Mouse (Mus musculus): ENCODE results near the gene Cacnb2. TPM values are rescaled to one million over a fixed set of nuclear protein-coding genes. Genes with fewer than 3 reads are reported as not detected.

Cacnb2 gene
- polyA plus RNA-seq, 1 experiment from 2014 or later, result 11.0 TPM

DNA sequence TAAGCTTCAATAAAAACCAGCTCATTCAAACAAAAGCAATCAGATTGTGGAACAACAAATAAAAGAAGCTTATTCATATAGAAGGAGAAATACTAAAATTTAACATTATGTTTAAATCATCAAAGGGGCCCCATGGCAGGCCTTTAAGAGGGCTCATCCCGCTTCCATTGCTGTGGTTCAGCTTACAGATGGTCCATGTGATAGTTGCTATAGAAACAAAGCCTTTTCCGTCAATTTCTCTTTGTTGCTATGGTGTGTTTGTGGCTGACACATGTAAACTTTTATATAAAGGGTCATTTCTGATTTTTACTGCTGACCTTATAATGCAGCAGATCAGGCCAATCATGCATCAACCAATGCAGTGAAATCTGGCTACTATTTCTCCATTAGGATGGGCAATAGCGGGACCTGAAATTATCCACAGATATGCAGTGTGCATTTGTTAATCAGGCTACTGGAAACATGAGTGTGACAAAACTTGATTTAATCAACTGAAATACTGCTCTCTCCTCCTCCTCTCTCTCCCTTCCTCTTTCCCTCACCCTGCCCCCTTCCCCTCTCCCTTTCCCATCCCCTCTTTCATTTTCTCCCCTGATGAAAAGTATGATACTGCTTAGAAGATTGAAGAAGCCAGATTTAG is 54.4 kb downstream of the Cacnb2 start:
- Histone ChIP-seq H3K9me3 (replicated peaks) (no peaks in the 10 kb centered on the region), H3K4me1 (replicated peaks) (peaks cover 21% of the 10 kb centered on the region), H3K27me3 (replicated peaks) (no peaks in the 10 kb centered on the region), H3K4me2 (no peak overlapping the region), H3K27ac (ENCODE audit: poor library complexity, severe bottlenecking) (no peak overlapping the region), H3K4me3 (no peak overlapping the region), H3K9ac (no peak overlapping the region), H3K36me3 (0 out of 2 replicates have a peak, but pooled peaks cover 2% of the 10 kb centered on the region)
- 73% methylated on average over 3 of the region's 3 CpGs for WGBS
- ATAC-seq (ENCODE audit: insufficient number of reproducible peaks, low FRiP score), result no peak

- H3K27me3 ChIP-seq (replicated peaks), result no peaks in the 10 kb centered on the region
- H3K4me3 ChIP-seq, result no peak overlapping the region
- H3K4me1 ChIP-seq (replicated peaks), result peaks cover 6% of the 10 kb centered on the region; the same call in 1 of the 2 replicates
- no peaks in the 10 kb centered on the region for H3K9me3 ChIP-seq (replicated peaks)
- WGBS, result 50% methylated on average over 1 of the region's 1 CpGs
- no peaks in the 10 kb centered on the region for H3K36me3 ChIP-seq
- no peak overlapping the region for H3K9ac ChIP-seq
- no peak overlapping the region for H3K27ac ChIP-seq (ENCODE audit: poor library complexity, severe bottlenecking)
- no peak overlapping the region for H3K4me2 ChIP-seq
- no peak for ATAC-seq (ENCODE audit: insufficient number of reproducible peaks, low FRiP score)
Observed at GRCm38 (mm10) chr2:14665213-14665612, 62.3 kb downstream of the Cacnb2 start.

GRCm38 (mm10) chr2:14672117-14672516 is 69.2 kb downstream of the Cacnb2 start:
- Histone ChIP-seq H3K9ac (no peak overlapping the region), H3K4me1 (replicated peaks) (peaks cover 14% of the 10 kb centered on the region; the same call in 1 of the 2 replicates), H3K27ac (ENCODE audit: poor library complexity, severe bottlenecking) (no peak overlapping the region), H3K9me3 (replicated peaks) (no peaks in the 10 kb centered on the region), H3K4me2 (no peak overlapping the region), H3K27me3 (replicated peaks) (no peaks in the 10 kb centered on the region), H3K36me3 (no peaks in the 10 kb centered on the region), H3K4me3 (no peak overlapping the region)
- 92% methylated on average over 8 of the region's 8 CpGs for WGBS
- ATAC-seq (ENCODE audit: insufficient number of reproducible peaks, low FRiP score), result no peak

GRCm38 (mm10) chr2:14676885-14677516 is 74.1 kb downstream of the Cacnb2 start:
- Histone ChIP-seq H3K9me3 (replicated peaks) (no peaks in the 10 kb centered on the region), H3K4me3 (no peak overlapping the region), H3K27ac (ENCODE audit: poor library complexity, severe bottlenecking) (no peak overlapping the region; the same call in 1 of the 2 replicates), H3K4me1 (replicated peaks) (peaks cover 10% of the 10 kb centered on the region; the same call in 1 of the 2 replicates), H3K9ac (no peak overlapping the region), H3K27me3 (replicated peaks) (no peaks in the 10 kb centered on the region), H3K4me2 (peak overlapping the region; percentile 41; the same call in 1 of the 2 replicates), H3K36me3 (no peaks in the 10 kb centered on the region)
- WGBS, result 21% methylated on average over 6 of the region's 6 CpGs
- no peak for ATAC-seq (ENCODE audit: insufficient number of reproducible peaks, low FRiP score)

DNA sequence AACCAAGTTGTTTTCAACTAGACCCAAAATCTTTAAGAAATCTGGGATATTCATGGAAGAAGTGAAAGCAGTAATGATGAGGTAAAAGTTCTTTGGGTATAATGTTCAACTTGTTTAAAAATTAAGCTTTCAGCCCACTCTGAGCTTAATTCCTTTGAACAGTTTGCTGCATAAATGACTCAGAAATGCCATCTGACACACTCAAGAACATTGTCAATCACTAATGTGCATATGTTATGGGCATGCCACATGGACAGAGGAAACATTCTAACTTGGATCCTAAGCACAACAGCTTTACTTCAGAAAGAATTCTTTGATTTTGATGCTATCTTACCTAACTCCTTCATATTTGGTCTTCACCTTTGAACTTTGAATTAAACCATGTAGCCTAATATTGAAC is 81.3 kb downstream of the Cacnb2 start:
- H3K27ac ChIP-seq (ENCODE audit: poor library complexity, severe bottlenecking), result no peak overlapping the region
- H3K4me1 ChIP-seq (replicated peaks), result no peaks in the 10 kb centered on the region
- ATAC-seq (ENCODE audit: insufficient number of reproducible peaks, low FRiP score), result no peak

DNA sequence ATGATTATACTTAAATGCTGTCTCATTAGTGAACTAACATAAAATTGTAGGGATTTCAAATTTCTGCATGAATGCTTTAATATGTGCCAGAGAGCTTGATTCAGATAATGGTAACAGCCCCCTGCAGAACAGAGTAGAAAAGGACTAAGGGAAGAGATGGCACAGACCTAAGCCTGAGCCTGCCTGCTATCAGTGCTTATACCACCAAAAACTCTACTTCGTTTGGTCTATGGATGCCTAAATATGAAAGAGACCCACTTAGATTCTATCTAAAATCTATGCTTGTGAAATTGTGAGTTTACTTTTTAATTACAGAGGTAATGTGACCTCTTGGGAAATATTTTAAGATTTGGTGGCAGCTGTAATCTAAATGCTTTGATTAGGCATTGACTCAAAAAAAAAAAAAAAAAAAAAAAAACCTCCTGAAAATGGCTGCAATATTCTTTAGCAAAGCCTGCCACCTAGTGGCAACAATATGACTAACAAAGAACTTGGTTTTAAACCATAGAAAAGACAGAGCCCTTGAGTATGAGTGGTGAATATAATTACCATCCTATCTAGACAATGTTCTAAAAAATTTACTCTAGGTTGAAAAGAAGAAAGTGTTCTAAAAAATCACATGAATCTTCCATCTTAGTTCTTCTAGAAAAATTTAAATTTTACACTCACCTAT is 100.2 kb downstream of the Cacnb2 start:
- no peak overlapping the region for H3K9ac ChIP-seq
- H3K27me3 ChIP-seq (replicated peaks), result no peaks in the 10 kb centered on the region
- WGBS, result 69% methylated on average over 1 of the region's 1 CpGs
- no peak overlapping the region for H3K27ac ChIP-seq (ENCODE audit: poor library complexity, severe bottlenecking)
- H3K4me3 ChIP-seq, result no peak overlapping the region
- no peaks in the 10 kb centered on the region for H3K9me3 ChIP-seq (replicated peaks)
- H3K4me2 ChIP-seq, result no peak overlapping the region
- H3K4me1 ChIP-seq (replicated peaks), result no peaks in the 10 kb centered on the region
- ATAC-seq (ENCODE audit: insufficient number of reproducible peaks, low FRiP score), result no peak
- no peaks in the 10 kb centered on the region for H3K36me3 ChIP-seq

More for the DNA sequence above, 81.3 kb downstream of the Cacnb2 start:
- no peak overlapping the region for H3K4me3 ChIP-seq
- H3K27me3 ChIP-seq (replicated peaks), result no peaks in the 10 kb centered on the region
- no peaks in the 10 kb centered on the region for H3K9me3 ChIP-seq (replicated peaks)
- no peaks in the 10 kb centered on the region for H3K36me3 ChIP-seq
- H3K9ac ChIP-seq, result no peak overlapping the region
- H3K4me2 ChIP-seq, result no peak overlapping the region

DNA sequence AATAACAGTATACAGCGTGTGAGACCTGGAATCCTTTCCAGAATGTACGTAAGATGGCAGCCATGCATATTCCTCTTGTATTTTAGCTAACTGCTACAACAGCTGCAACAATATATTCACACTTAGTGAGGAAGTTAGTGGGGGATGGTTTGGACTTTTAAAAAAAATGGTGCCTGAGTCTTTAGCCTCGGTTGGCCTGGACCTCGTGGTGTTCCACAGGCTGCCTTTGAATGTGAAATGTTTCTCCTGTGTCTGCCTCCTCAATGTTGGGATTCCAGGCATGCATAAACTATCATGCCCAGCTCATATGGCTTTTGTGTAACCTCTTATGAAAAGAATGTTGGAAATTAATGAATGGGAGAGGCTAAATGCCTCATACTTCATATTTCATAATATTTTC is 100.8 kb downstream of the Cacnb2 start:
- no peak overlapping the region for H3K4me3 ChIP-seq
- ATAC-seq (ENCODE audit: insufficient number of reproducible peaks, low FRiP score), result no peak
- WGBS, result 83% methylated on average over 4 of the region's 4 CpGs

GRCm38 (mm10) chr2:14710247-14710646 is 107.4 kb downstream of the Cacnb2 start:
- Histone ChIP-seq H3K9me3 (replicated peaks) (no peaks in the 10 kb centered on the region), H3K4me2 (no peak overlapping the region), H3K4me1 (replicated peaks) (peaks cover 4% of the 10 kb centered on the region), H3K27me3 (replicated peaks) (no peaks in the 10 kb centered on the region), H3K36me3 (no peaks in the 10 kb centered on the region), H3K9ac (no peak overlapping the region), H3K4me3 (no peak overlapping the region), H3K27ac (ENCODE audit: poor library complexity, severe bottlenecking) (no peak overlapping the region)
- no peak for ATAC-seq (ENCODE audit: insufficient number of reproducible peaks, low FRiP score)
- 67% methylated on average over 8 of the region's 8 CpGs for WGBS

More for the DNA sequence above, 100.8 kb downstream of the Cacnb2 start:
- no peak overlapping the region for H3K27ac ChIP-seq (ENCODE audit: poor library complexity, severe bottlenecking)
- no peak overlapping the region for H3K9ac ChIP-seq
- no peaks in the 10 kb centered on the region for H3K27me3 ChIP-seq (replicated peaks)
- H3K9me3 ChIP-seq (replicated peaks), result no peaks in the 10 kb centered on the region
- no peak overlapping the region for H3K4me2 ChIP-seq
- H3K36me3 ChIP-seq, result no peaks in the 10 kb centered on the region
- no peaks in the 10 kb centered on the region for H3K4me1 ChIP-seq (replicated peaks)

DNA sequence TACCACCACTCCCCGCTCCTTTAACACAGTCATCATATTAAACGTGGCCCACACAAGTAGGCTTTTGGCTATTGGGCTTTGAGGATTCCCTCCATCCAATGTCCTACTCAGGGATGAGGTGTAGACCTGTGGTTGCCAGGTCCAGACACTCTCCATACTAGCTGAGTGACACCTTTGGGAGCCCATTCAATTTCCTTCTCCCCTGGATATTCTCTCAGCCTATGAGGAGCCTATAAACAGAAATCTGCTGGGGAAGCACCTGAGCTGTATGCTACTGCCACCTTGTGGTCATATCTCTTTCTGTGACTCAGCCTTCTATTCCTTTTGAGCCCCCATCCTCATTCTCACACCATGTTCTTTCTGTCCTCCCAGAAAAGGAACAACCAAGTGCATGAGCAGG is 108.9 kb downstream of the Cacnb2 start:
- Histone ChIP-seq H3K9ac (no peak overlapping the region), H3K27ac (ENCODE audit: poor library complexity, severe bottlenecking) (no peak overlapping the region), H3K4me1 (replicated peaks) (peaks cover 4% of the 10 kb centered on the region), H3K9me3 (replicated peaks) (no peaks in the 10 kb centered on the region), H3K27me3 (replicated peaks) (no peaks in the 10 kb centered on the region), H3K36me3 (no peaks in the 10 kb centered on the region), H3K4me3 (no peak overlapping the region), H3K4me2 (no peak overlapping the region)
- WGBS, result 77% methylated on average over 2 of the region's 2 CpGs
- ATAC-seq (ENCODE audit: insufficient number of reproducible peaks, low FRiP score), result no peak

GRCm38 (mm10) chr2:14713049-14713448 is 110.2 kb downstream of the Cacnb2 start:
- Histone ChIP-seq H3K9me3 (replicated peaks) (no peaks in the 10 kb centered on the region), H3K4me1 (replicated peaks) (peaks cover 4% of the 10 kb centered on the region), H3K36me3 (no peaks in the 10 kb centered on the region), H3K27me3 (replicated peaks) (no peaks in the 10 kb centered on the region), H3K4me2 (no peak overlapping the region), H3K27ac (ENCODE audit: poor library complexity, severe bottlenecking) (no peak overlapping the region), H3K9ac (no peak overlapping the region), H3K4me3 (no peak overlapping the region)
- 90% methylated on average over 3 of the region's 3 CpGs for WGBS
- ATAC-seq (ENCODE audit: insufficient number of reproducible peaks, low FRiP score), result no peak

GRCm38 (mm10) chr2:14716666-14717065 is 113.8 kb downstream of the Cacnb2 start:
- no peak overlapping the region for H3K9ac ChIP-seq
- no peaks in the 10 kb centered on the region for H3K4me1 ChIP-seq (replicated peaks)
- no peak overlapping the region for H3K27ac ChIP-seq (ENCODE audit: poor library complexity, severe bottlenecking)
- no peak for ATAC-seq (ENCODE audit: insufficient number of reproducible peaks, low FRiP score)
- no peaks in the 10 kb centered on the region for H3K9me3 ChIP-seq (replicated peaks)
- H3K36me3 ChIP-seq, result peaks cover 7% of the 10 kb centered on the region; the same call in 1 of the 2 replicates
- no peak overlapping the region for H3K4me2 ChIP-seq
- WGBS, result 49% methylated on average over 1 of the region's 1 CpGs
- no peak overlapping the region for H3K4me3 ChIP-seq
- H3K27me3 ChIP-seq (replicated peaks), result no peaks in the 10 kb centered on the region
